9 mouse cellular contexts compared by ENCODE assay signal in genomic region chr1:72599146-72600101, GRCm38 (mm10). TPM values are rescaled to one million over a fixed set of nuclear protein-coding genes. Genes with fewer than 3 reads are reported as not detected.
DNase-seq lines count a peak whose midpoint lies in the region; TF ChIP-seq lines count a peak whose summit lies in the region.
"Had no signal": no experiment of that assay in that cellular context is flagged by ENCODE, and none has a peak within 500 bp of the region (broad histone marks: within the 10 kb centered on the region; RNA-seq: fewer than 3 reads in every experiment).

No protein-coding gene starts in this region.

- WGBS in lung, adult 2 months, result 45% methylated on average over 21 of the region's 21 CpGs
- WGBS in forebrain, embryonic 10.5 days, result 91% methylated on average over 21 of the region's 21 CpGs

- no peaks in the 10 kb centered on the region for H3K9me3 ChIP-seq in forebrain, embryonic 10.5 days

- H3K27ac ChIP-seq in forebrain, embryonic 10.5 days, result no peak overlapping the region
- H3K27ac ChIP-seq: macrophage had no signal

- TF ChIP-seq CTCF in lung, adult 2 months (IDR thresholded peaks at IDR 0.05; ENCODE audit: insufficient read depth, low read length), result no peak

- no peak overlapping the region for H3K4me3 ChIP-seq in lung, adult 2 months (replicated peaks; ENCODE audit: extremely low read depth, low read depth, low read length)
- H3K4me3 ChIP-seq in forebrain, embryonic 10.5 days, result no peak overlapping the region

- H3K27me3 ChIP-seq in forebrain, embryonic 10.5 days (ENCODE audit: poor library complexity, severe bottlenecking), result no peaks in the 10 kb centered on the region

- peak; percentile 77 for DNase-seq in 3T3-L1 (ENCODE audit: low read depth, low spot score)
- peak; percentile 64 to 74 for DNase-seq in adrenal gland, adult 18-20 months (ENCODE audit: low spot score in 2 of 2)
- DNase-seq in heart, postnatal 10 days, result peak; percentile 81 to 85
- peak; percentile 72 for DNase-seq in lung, adult 2 months
- no peak for DNase-seq in layer of hippocampus, adult 8-10 months (ENCODE audit: low spot score in 2 of 2)
- DNase-seq in layer of hippocampus, adult 9-11 months, result no peak
- DNase-seq in cerebellum, postnatal 4 days (ENCODE audit: low spot score in 2 of 2), result no peak
- no peak for DNase-seq in forebrain, embryonic 10.5 days (ENCODE audit: extremely low spot score, low spot score)

- peaks cover 3% of the 10 kb centered on the region; the same call in 1 of the 2 replicates for H3K4me1 ChIP-seq in lung, adult 2 months (ENCODE audit: control insufficient read depth, insufficient read depth, low read length)
- no peaks in the 10 kb centered on the region for H3K4me1 ChIP-seq in forebrain, embryonic 10.5 days

- intact Hi-C loops in heart, postnatal 10 days (cut with DNase I), result loop anchor here (10.0 kb wide), 1 partner anchor 1385 kb away; no protein-coding TSS in a partner anchor

- no peak for TF ChIP-seq POLR2A in lung, adult 2 months (IDR thresholded peaks at IDR 0.05; ENCODE audit: borderline replicate concordance, extremely low read depth, low read depth, low read length)

- peaks cover 89% of the 10 kb centered on the region for H3K36me3 ChIP-seq in forebrain, embryonic 10.5 days (replicated peaks)

RNA-seq across cellular contexts. Expression of gene Smarcal1, which starts 16.4 kb away (rescaled TPM):
- total RNA-seq in adrenal gland, adult 18-20 months (2021), result 10 to 100 TPM; 33.7 to 42.6 TPM
- total RNA-seq in heart, postnatal 10 days (2021), result 10 to 100 TPM; 29.5 to 37.5 TPM
- 25.3 and 29.5 TPM in 2 replicates for polyA plus RNA-seq in lung, adult 2 months (2012; rRNA removed)
- 10 to 100 TPM; 59.3 to 66.1 (median 63.5) TPM for total RNA-seq in layer of hippocampus, adult 8-10 months (2022)
- polyA plus RNA-seq in forebrain, embryonic 10.5 days (2016; fragmentation: Nextera tagmentation; extraction: Ambion mirVana), result 31.7 and 32.3 TPM in 2 replicates

Comparison
In these comparisons a context has a peak if more than half of its experiments do, and no peak if none do; other contexts are left out.
1. DNase-seq: peak in 3T3-L1 (single experiment), adrenal gland, adult 18-20 months (2 of 2), heart, postnatal 10 days (2 of 2) and lung, adult 2 months (single experiment); none in layer of hippocampus, adult 8-10 months (0 of 2), layer of hippocampus, adult 9-11 months (single experiment), cerebellum, postnatal 4 days (0 of 2) and forebrain, embryonic 10.5 days (single experiment).